Mouse (Mus musculus) heart, adult 11 months (tissue): Measurements from ENCODE around the gene Tifa.

Source experiments
- DNase-seq: peaks from one replicate; pipeline ENCODE4 v3.0.0; 2022

The Tifa gene

GRCm38 (mm10) chr3:127789500-127790191, at the start of gene Tifa:
Gene Tifa (plus strand): TSS chr3:127789805.
- peak; percentile 99 for DNase-seq

- peak; percentile 52 for DNase-seq
Observed at GRCm38 (mm10) chr3:127741473-127741872, 48.1 kb upstream of the Tifa start.

- peak; percentile 12 for DNase-seq
Observed at GRCm38 (mm10) chr3:127743614-127744365, 45.8 kb upstream of the Tifa start.

GRCm38 (mm10) chr3:127745504-127745903, 44.1 kb upstream of the Tifa start:
- peak; percentile 24 for DNase-seq

- DNase-seq = peak; percentile 43
Observed at GRCm38 (mm10) chr3:127745911-127746640, 43.5 kb upstream of the Tifa start.

GRCm38 (mm10) chr3:127748644-127749043, 41.0 kb upstream of the Tifa start:
- no peak for DNase-seq

- peak; percentile 41 for DNase-seq
Observed at GRCm38 (mm10) chr3:127749266-127749665, 40.3 kb upstream of the Tifa start.

GRCm38 (mm10) chr3:127749981-127750562, 39.5 kb upstream of the Tifa start:
- peak; percentile 72 for DNase-seq

GRCm38 (mm10) chr3:127756458-127756857, 33.1 kb upstream of the Tifa start:
- peak; percentile 42 for DNase-seq

- no peak for DNase-seq
Observed at GRCm38 (mm10) chr3:127757886-127758301, 31.7 kb upstream of the Tifa start.

- DNase-seq = peak; percentile 45
Observed at GRCm38 (mm10) chr3:127758806-127759205, 30.8 kb upstream of the Tifa start.

GRCm38 (mm10) chr3:127759212-127759611, 30.4 kb upstream of the Tifa start:
- peak; percentile 68 for DNase-seq

GRCm38 (mm10) chr3:127762403-127762802, 27.2 kb upstream of the Tifa start:
- DNase-seq = peak; percentile 91

GRCm38 (mm10) chr3:127763076-127763612, 26.5 kb upstream of the Tifa start:
- DNase-seq = peak; percentile 95

- DNase-seq = peak; percentile 74
Observed at GRCm38 (mm10) chr3:127764541-127764940, 25.1 kb upstream of the Tifa start.

- peak; percentile 56 for DNase-seq
Observed at GRCm38 (mm10) chr3:127765971-127766370, 23.6 kb upstream of the Tifa start.

GRCm38 (mm10) chr3:127769146-127769545, 20.5 kb upstream of the Tifa start:
- DNase-seq = peak; percentile 86

- DNase-seq = peak; percentile 99
Observed at GRCm38 (mm10) chr3:127780021-127780644, 9.5 kb upstream of the Tifa start, which contains the start of gene Alpk1. Gene Alpk1 (minus strand): TSS chr3:127780527.

- DNase-seq = peak; percentile 87
Observed at GRCm38 (mm10) chr3:127780921-127781320, 8.7 kb upstream of the Tifa start.

- no peak for DNase-seq
Observed at GRCm38 (mm10) chr3:127782921-127783320, 6.7 kb upstream of the Tifa start.

GRCm38 (mm10) chr3:127783680-127784079, 5.9 kb upstream of the Tifa start:
- peak; percentile 65 for DNase-seq

- peak; percentile 91 for DNase-seq
Observed at GRCm38 (mm10) chr3:127787032-127787431, 2.6 kb upstream of the Tifa start.
